Mouse (Mus musculus) E14TG2a.4 (cell line): ENCODE measurements around the gene Dcun1d4.

Experiments
- CTCF ChIP-seq: conservative IDR thresholded peaks from 2 replicates; pipeline ENCODE4 v1.5.1; 2014; ENCODE audit warnings: low read length
- NANOG ChIP-seq: IDR thresholded peaks from 2 replicates; pipeline ENCODE4 v1.6.1; 2014; ENCODE audit warnings: borderline replicate concordance, low read length, mixed read lengths

GRCm38 (mm10) chr5:73518424-73519211 lies 37.8 kb downstream of the Dcun1d4 start:
- TF ChIP-seq CTCF (no peak), NANOG (no peak)
